Mouse (Mus musculus) G1E (cell line): ENCODE data around the gene Rgs3.

Experiments used
- CTCF ChIP-seq: IDR thresholded peaks from 2 replicates; pipeline ENCODE4 v1.5.1; 2012; ENCODE audit warnings: low read depth, low read length, inconsistent platforms, mixed read lengths
- GATA1 ChIP-seq: IDR thresholded peaks from 2 replicates; pipeline ENCODE4 v1.6.1; 2012; ENCODE audit warnings: borderline replicate concordance, low read length, inconsistent platforms, mixed read lengths
- GATA2 ChIP-seq: IDR thresholded peaks from 2 replicates; pipeline ENCODE4 v1.6.1; 2012; ENCODE audit warnings: low read depth, low read length, inconsistent platforms, borderline replicate concordance
- TAL1 ChIP-seq: conservative IDR thresholded peaks from 2 replicates; pipeline ENCODE4 v1.6.1; 2012; ENCODE audit warnings: low read depth, low read length, inconsistent platforms, mixed read lengths

GRCm38 (mm10) chr4:62641656-62642055 lies 82.0 kb downstream of the Rgs3 start:
- TF ChIP-seq CTCF (no peak), GATA1 (no peak), TAL1 (no peak), GATA2 (no peak)
